Mouse (Mus musculus) spleen, adult 2 months (tissue): ENCODE results near the gene Cdan1.

Experiments
- CTCF ChIP-seq: fragments of 200-500 bp; IDR thresholded peaks from 2 replicates; pipeline ENCODE4 v1.5.1; 2011; ENCODE audit warnings: mild to moderate bottlenecking, inconsistent platforms; ENCODE audit not compliant: insufficient read depth, insufficient read length, insufficient replicate concordance; ENCODE audit errors: extremely low read depth
- POLR2A ChIP-seq: fragments of 200-500 bp; IDR thresholded peaks from 2 replicates; pipeline ENCODE4 v1.6.1; 2011; ENCODE audit warnings: low read depth, low read length, inconsistent platforms

DNA sequence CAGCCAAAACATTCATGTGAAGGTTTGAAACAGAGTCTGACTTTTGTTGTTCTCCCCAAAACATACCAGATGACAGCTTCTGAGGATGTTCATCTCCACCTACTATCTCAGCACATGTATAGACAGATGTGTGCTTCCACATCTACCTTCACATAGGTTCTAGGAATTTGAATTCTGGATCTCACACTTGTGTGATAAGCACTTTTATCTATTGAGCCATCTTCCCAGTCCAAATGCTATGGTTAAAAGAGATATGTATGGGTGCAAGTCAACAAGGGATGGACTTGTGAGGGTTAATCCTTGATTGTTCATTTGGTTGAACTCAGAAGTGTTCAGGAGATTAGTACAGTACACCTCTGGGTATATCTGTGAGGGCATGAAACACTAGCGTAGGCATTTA lies 4.6 kb downstream of the Cdan1 start:
- TF ChIP-seq CTCF (no peak), POLR2A (no peak)
